Mouse (Mus musculus): ENCODE measurements around the gene Hs3st3a1.

- TF ChIP-seq TAL1 (IDR thresholded peaks at IDR 0.05; ENCODE audit: low read length) (no peak), GATA1 (IDR thresholded peaks at IDR 0.05; ENCODE audit: low read length) (no peak)
Measured at GRCm38 (mm10) chr11:64445227-64445626, 10.1 kb downstream of the Hs3st3a1 start.

Measured in erythroblast, embryonic 14.5 days (primary cell).